ENCODE assay signal across 17 mouse cellular contexts in the genomic region with DNA sequence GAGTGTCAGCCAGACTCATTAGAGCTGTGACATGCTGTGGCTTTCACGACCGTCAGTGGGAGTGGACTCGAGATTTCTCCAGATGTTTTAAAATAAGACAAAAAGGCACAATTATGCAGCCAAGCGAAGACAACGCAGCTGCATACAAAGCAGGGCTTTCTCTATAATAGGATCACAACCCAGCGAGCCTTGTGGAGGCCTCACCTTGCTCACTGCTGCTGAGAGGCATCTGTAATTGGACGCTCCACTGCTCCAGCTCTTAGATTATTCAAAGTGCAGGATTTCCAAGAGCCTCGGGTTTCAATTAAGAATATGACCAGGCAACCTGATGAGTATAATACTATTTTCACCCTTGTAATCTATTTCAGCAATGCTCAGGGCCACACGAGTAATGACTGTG. TPM values are rescaled to one million over a fixed set of nuclear protein-coding genes. Genes with fewer than 3 reads are reported as not detected.
A peak's percentile ranks its signal among the peaks of the same experiment; 100 is the strongest.
DNase-seq lines count a peak whose midpoint lies in the region; ATAC-seq lines count a peak whose summit lies in the region.
"Had no signal": no experiment of that assay in that cellular context is flagged by ENCODE, and none has a peak within 500 bp of the region (broad histone marks: within the 10 kb centered on the region; RNA-seq: fewer than 3 reads in every experiment).

No protein-coding gene starts in this region.

- no peak overlapping the region for H3K4me3 ChIP-seq in kidney, embryonic 14.5 days (ENCODE audit: low read length)
- no peak overlapping the region for H3K4me3 ChIP-seq in embryonic facial prominence, embryonic 11.5 days (ENCODE audit: low read depth, low read length)
- no peak overlapping the region for H3K4me3 ChIP-seq in limb, embryonic 10.5 days
- no peak overlapping the region for H3K4me3 ChIP-seq in neural tube, embryonic 14.5 days (ENCODE audit: low read depth, low read length)
- H3K4me3 ChIP-seq: heart, embryonic 13.5 days; lung, embryonic 15.5 days; megakaryocyte, embryonic 14.5 days had no signal

- no peaks in the 10 kb centered on the region for H3K9me3 ChIP-seq in kidney, embryonic 14.5 days (ENCODE audit: control insufficient read depth, low read length)
- no peaks in the 10 kb centered on the region for H3K9me3 ChIP-seq in embryonic facial prominence, embryonic 11.5 days (replicated peaks; ENCODE audit: control insufficient read depth, low read length)
- H3K9me3 ChIP-seq in limb, embryonic 10.5 days (replicated peaks): no peaks in the 10 kb centered on the region
- no peaks in the 10 kb centered on the region for H3K9me3 ChIP-seq in neural tube, embryonic 14.5 days (ENCODE audit: control insufficient read depth, low read length)
- H3K9me3 ChIP-seq: G1E; heart, embryonic 13.5 days; lung, embryonic 15.5 days; megakaryocyte, embryonic 14.5 days had no signal

- 28% methylated on average over 9 of the region's 9 CpGs for WGBS in kidney, embryonic 14.5 days
- WGBS in embryonic facial prominence, embryonic 11.5 days: 54% methylated on average over 9 of the region's 9 CpGs
- 76% methylated on average over 9 of the region's 9 CpGs for WGBS in limb, embryonic 10.5 days
- WGBS in neural tube, embryonic 14.5 days: 30% methylated on average over 9 of the region's 9 CpGs

- H3K9ac ChIP-seq in kidney, embryonic 14.5 days (ENCODE audit: low read depth, low read length): 0 out of 2 replicates have a peak overlapping the region, but pooled peaks have one; percentile 0
- no peak overlapping the region for H3K9ac ChIP-seq in embryonic facial prominence, embryonic 11.5 days (replicated peaks; ENCODE audit: low read length)
- 0 out of 2 replicates have a peak overlapping the region, but pooled peaks have one; percentile 7 for H3K9ac ChIP-seq in neural tube, embryonic 14.5 days (replicated peaks; ENCODE audit: low read depth, low read length)
- H3K9ac ChIP-seq: heart, embryonic 13.5 days; lung, embryonic 15.5 days had no signal

- H3K4me2 ChIP-seq in kidney, embryonic 14.5 days (replicated peaks; ENCODE audit: low read depth, low read length): no peak overlapping the region
- no peak overlapping the region for H3K4me2 ChIP-seq in embryonic facial prominence, embryonic 11.5 days (ENCODE audit: low read depth, low read length)
- H3K4me2 ChIP-seq in neural tube, embryonic 14.5 days (ENCODE audit: low read depth, low read length): no peak overlapping the region
- H3K4me2 ChIP-seq: heart, embryonic 13.5 days; liver, embryonic 11.5 days; lung, embryonic 15.5 days had no signal

- peaks cover 12% of the 10 kb centered on the region; the same call in 1 of the 2 replicates for H3K4me1 ChIP-seq in kidney, embryonic 14.5 days (ENCODE audit: control insufficient read depth, insufficient read depth, low read length)
- H3K4me1 ChIP-seq in embryonic facial prominence, embryonic 11.5 days (ENCODE audit: control insufficient read depth, insufficient read depth, low read length): no peaks in the 10 kb centered on the region
- H3K4me1 ChIP-seq in limb, embryonic 10.5 days: peaks cover 10% of the 10 kb centered on the region
- peaks cover 8% of the 10 kb centered on the region; the same call in 1 of the 2 replicates for H3K4me1 ChIP-seq in neural tube, embryonic 14.5 days (ENCODE audit: control insufficient read depth, insufficient read depth, low read length)
- H3K4me1 ChIP-seq: heart, embryonic 13.5 days; lung, embryonic 15.5 days; megakaryocyte, embryonic 14.5 days had no signal

- ATAC-seq in kidney, embryonic 14.5 days (ENCODE audit: low FRiP score, low TSS enrichment): peak; percentile 82; the same call in 1 of the 2 replicates
- ATAC-seq in embryonic facial prominence, embryonic 11.5 days (replicated peaks; ENCODE audit: insufficient number of reproducible peaks, low FRiP score, low TSS enrichment, low read depth): no peak
- ATAC-seq in neural tube, embryonic 14.5 days (ENCODE audit: low read depth): no peak

- H3K27me3 ChIP-seq in kidney, embryonic 14.5 days (ENCODE audit: control insufficient read depth, insufficient read depth, low read length): no peaks in the 10 kb centered on the region
- no peaks in the 10 kb centered on the region for H3K27me3 ChIP-seq in embryonic facial prominence, embryonic 11.5 days (ENCODE audit: control insufficient read depth, insufficient read depth, low read length)
- no peaks in the 10 kb centered on the region for H3K27me3 ChIP-seq in limb, embryonic 10.5 days (ENCODE audit: low read depth, poor library complexity, severe bottlenecking)
- no peaks in the 10 kb centered on the region for H3K27me3 ChIP-seq in neural tube, embryonic 14.5 days (ENCODE audit: control insufficient read depth, insufficient read depth, low read length)
- H3K27me3 ChIP-seq: heart, embryonic 13.5 days; lung, embryonic 15.5 days had no signal

- H3K36me3 ChIP-seq in kidney, embryonic 14.5 days (ENCODE audit: control insufficient read depth, insufficient read depth, low read length): no peaks in the 10 kb centered on the region
- no peaks in the 10 kb centered on the region for H3K36me3 ChIP-seq in embryonic facial prominence, embryonic 11.5 days (replicated peaks; ENCODE audit: control insufficient read depth, insufficient read depth, low read depth, low read length)
- no peaks in the 10 kb centered on the region for H3K36me3 ChIP-seq in limb, embryonic 10.5 days
- H3K36me3 ChIP-seq in neural tube, embryonic 14.5 days (ENCODE audit: control insufficient read depth, insufficient read depth, low read length): no peaks in the 10 kb centered on the region
- H3K36me3 ChIP-seq: G1E; heart, embryonic 13.5 days; lung, embryonic 15.5 days had no signal

- H3K27ac ChIP-seq in kidney, embryonic 14.5 days (ENCODE audit: low read depth, low read length): peak overlapping the region; percentile 68
- H3K27ac ChIP-seq in embryonic facial prominence, embryonic 11.5 days (replicated peaks; ENCODE audit: low read depth, low read length): 0 out of 2 replicates have a peak overlapping the region, but pooled peaks have one; percentile 1
- 0 out of 2 replicates have a peak overlapping the region, but pooled peaks have one; percentile 2 for H3K27ac ChIP-seq in limb, embryonic 10.5 days
- no peak overlapping the region; the same call in 1 of the 2 replicates for H3K27ac ChIP-seq in neural tube, embryonic 14.5 days (ENCODE audit: low read depth, low read length)
- H3K27ac ChIP-seq: heart, embryonic 13.5 days; lung, embryonic 15.5 days had no signal

- DNase-seq in kidney, adult 11 months: no peak
- DNase-seq in embryonic facial prominence, embryonic 11.5 days (ENCODE audit: low spot score): peak; percentile 24
- no peak for DNase-seq in limb, embryonic 10.5 days (ENCODE audit: low spot score)
- DNase-seq in urinary bladder, postnatal 36 days (ENCODE audit: low spot score in 2 of 2): no peak
- no peak for DNase-seq in lung, postnatal 25 days (ENCODE audit: low spot score)
- DNase-seq: adrenal gland, adult 8-10 months; cerebellum, adult 9-11 months; kidney, postnatal 10 days; layer of hippocampus, adult 9-11 months; thymus, adult 18-20 months had no signal

RNA-seq across cellular contexts. Expression of gene Abr, which starts 15.6 kb away (rescaled TPM):
- 31.8 and 57.7 TPM in 2 replicates for polyA plus RNA-seq in kidney, embryonic 14.5 days (2014; fragmentation: Nextera tagmentation; extraction: Ambion mirVana)
- polyA plus RNA-seq in embryonic facial prominence, embryonic 11.5 days (2014; fragmentation: Nextera tagmentation; extraction: Ambion mirVana): 31.9 and 32.3 TPM in 2 replicates
- 44.7 and 53.7 TPM in 2 replicates for polyA plus RNA-seq in limb, embryonic 10.5 days (2016; fragmentation: Nextera tagmentation; extraction: Ambion mirVana)
- 99.2 and 115 TPM in 2 replicates for polyA plus RNA-seq in neural tube, embryonic 14.5 days (2014; fragmentation: Nextera tagmentation; extraction: Ambion mirVana)
- polyA plus RNA-seq: G1E had no signal
